Mouse (Mus musculus) heart, adult 2 months (tissue): ENCODE measurements at regions not wholly inside any gene's neighbourhood (a gene's known extent, or its start where the extent isn't known, plus 50 kb on each side); places are given as distances from the start of the nearest gene placed in this dataset.

ENCODE experiments used
- CTCF ChIP-seq: fragments of 200-600 bp; IDR thresholded peaks from 2 replicates; pipeline ENCODE4 v1.8.1; 2022; ENCODE audit warnings: antibody characterized with exemption, mild to moderate bottlenecking, moderate library complexity
- POLR2A ChIP-seq: fragments of 200-500 bp; IDR thresholded peaks from 2 replicates; pipeline ENCODE4 v1.6.1; 2011; ENCODE audit warnings: mild to moderate bottlenecking, low read depth, low read length, control low read depth; ENCODE audit not compliant: insufficient read depth

- TF ChIP-seq CTCF (no peak), POLR2A (no peak)
Observed at GRCm38 (mm10) chr8:77991050-77991449, 222.0 kb upstream of the Ttc29 start.
